Mouse (Mus musculus): ENCODE results near the gene Trpv4.

DNA sequence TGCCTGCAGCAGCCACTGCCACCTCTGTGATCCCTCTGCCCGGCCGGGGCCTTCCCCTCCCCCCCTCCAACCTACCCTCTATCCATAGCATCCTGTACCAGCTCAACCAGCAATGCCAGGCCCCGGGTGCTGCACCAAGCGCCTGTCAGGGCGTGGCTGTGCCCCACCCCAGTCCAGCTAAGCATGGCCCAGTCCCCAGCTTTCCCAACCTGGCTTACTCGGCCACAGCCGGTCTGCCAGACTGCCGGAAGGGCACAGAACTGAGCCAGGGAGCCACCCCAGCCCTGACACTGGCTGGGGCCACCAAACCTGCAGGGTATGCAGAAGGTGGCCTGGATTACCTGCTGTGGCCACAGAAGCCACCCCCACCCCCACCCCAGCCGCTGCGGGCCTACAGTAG lies 47.0 kb downstream of the Trpv4 start:
- TF ChIP-seq CTCF (IDR thresholded peaks at IDR 0.05; ENCODE audit: extremely low read depth, insufficient read depth, insufficient read length, insufficient replicate concordance): no peak
- no peak for TF ChIP-seq POLR2A (IDR thresholded peaks at IDR 0.05; ENCODE audit: low read depth, low read length)

Measured in spleen, adult 2 months (tissue).